Mouse (Mus musculus) CH12.LX (cell line): ENCODE measurements around the gene F2. TPM values are rescaled to one million over a fixed set of nuclear protein-coding genes. Genes with fewer than 3 reads are reported as not detected.

Source experiments
- DNase-seq: peaks from one replicate; pipeline ENCODE4 v3.0.0-alpha.2; 2013; ENCODE audit errors: extremely low read depth
- H3K27ac ChIP-seq: 2 replicates; pipeline ENCODE4 v1.5.1; 2012; ENCODE audit warnings: low read depth, mild to moderate bottlenecking, control low read depth, moderate library complexity; ENCODE audit not compliant: insufficient read depth
- H3K27me3 ChIP-seq: replicated peaks from 2 replicates; pipeline ENCODE3; 2012; ENCODE audit warnings: inconsistent platforms
- H3K36me3 ChIP-seq, 2 experiments: replicated peaks in 1 of 2; 2 replicates each; pipeline versions ENCODE3 to v1.6.1; 2012; ENCODE audit warnings: inconsistent platforms in 1 of 2, low read length in 1 of 2, mild to moderate bottlenecking in 1 of 2, mixed read lengths in 1 of 2, moderate library complexity in 1 of 2; ENCODE audit not compliant: control insufficient read depth in 1 of 2, insufficient read depth in 1 of 2
- H3K4me1 ChIP-seq, 2 experiments: 2 replicates each; pipeline ENCODE4 v1.6.1; 2012; ENCODE audit warnings: inconsistent platforms in 1 of 2, moderate library complexity in 1 of 2; ENCODE audit not compliant: insufficient read depth in 2 of 2, control insufficient read depth in 1 of 2
- H3K4me2 ChIP-seq: 2 replicates; pipeline ENCODE4 v1.6.1; 2012; ENCODE audit warnings: low read depth, mild to moderate bottlenecking, control low read depth; ENCODE audit not compliant: poor library complexity, insufficient read depth, severe bottlenecking
- H3K4me3 ChIP-seq, 3 experiments: fragments of 150-350 bp in 1 of 3; sonication (generic) in 1 of 3; replicated peaks in 1 of 3; 2 replicates each; pipeline versions ENCODE3 to v1.5.1; 2011 to 2012; ENCODE audit warnings: low read depth in 2 of 3, low read length in 2 of 3, mild to moderate bottlenecking in 2 of 3, moderate library complexity in 2 of 3, control low read depth in 1 of 3, improper control_type of control experiment in 1 of 3, inconsistent platforms in 1 of 3, mixed read lengths in 1 of 3; ENCODE audit not compliant: poor library complexity in 1 of 3
- H3K79me2 ChIP-seq: replicated peaks from 2 replicates; pipeline ENCODE4 v1.6.1; 2012; ENCODE audit warnings: mild to moderate bottlenecking, moderate library complexity; ENCODE audit not compliant: control insufficient read depth, poor library complexity, insufficient read depth, severe bottlenecking; ENCODE audit errors: extremely low read depth
- H3K9ac ChIP-seq: 2 replicates; pipeline ENCODE4 v1.6.1; 2012; ENCODE audit warnings: low read depth, mild to moderate bottlenecking, control low read depth, moderate library complexity; ENCODE audit not compliant: insufficient read depth
- H3K9me3 ChIP-seq: replicated peaks from 2 replicates; pipeline ENCODE3; 2012; ENCODE audit warnings: low read length, inconsistent platforms, mixed read lengths
- CHD2 ChIP-seq: IDR thresholded peaks from 2 replicates; pipeline ENCODE4 v1.6.1; 2011; ENCODE audit warnings: low read length, improper control_type of control experiment
- CTCF ChIP-seq, 2 experiments: IDR thresholded peaks in 1 of 2; conservative IDR thresholded peaks in 1 of 2; 2 replicates each; pipeline ENCODE4 v1.5.1; 2011 to 2012; ENCODE audit warnings: low read depth in 2 of 2, low read length in 2 of 2, improper control_type of control experiment in 1 of 2, inconsistent platforms in 1 of 2, mild to moderate bottlenecking in 1 of 2, moderate library complexity in 1 of 2
- E2F4 ChIP-seq: IDR thresholded peaks from 2 replicates; pipeline ENCODE4 v1.6.1; 2011; ENCODE audit warnings: low read depth, low read length, improper control_type of control experiment; ENCODE audit not compliant: insufficient replicate concordance
- EP300 ChIP-seq: IDR thresholded peaks from 2 replicates; pipeline ENCODE4 v1.6.1; 2011; ENCODE audit warnings: low read length, improper control_type of control experiment
- GABPA ChIP-seq: IDR thresholded peaks from 2 replicates; pipeline ENCODE4 v1.6.1; 2012; ENCODE audit warnings: low read depth, low read length, improper control_type of control experiment, inconsistent platforms; ENCODE audit not compliant: insufficient replicate concordance
- IRF4 ChIP-seq: IDR thresholded peaks from 2 replicates; pipeline ENCODE4 v1.6.1; 2014; ENCODE audit warnings: low read depth, mild to moderate bottlenecking, inconsistent platforms, low read length, improper control_type of control experiment
- KAT2A ChIP-seq: IDR thresholded peaks from 2 replicates; pipeline ENCODE4 v1.6.1; 2012; ENCODE audit warnings: low read length, improper control_type of control experiment, inconsistent platforms; ENCODE audit not compliant: insufficient replicate concordance
- MAFK ChIP-seq: IDR thresholded peaks from 2 replicates; pipeline ENCODE4 v1.6.1; 2011; ENCODE audit warnings: low read length, improper control_type of control experiment; ENCODE audit not compliant: insufficient replicate concordance
- MAX ChIP-seq: IDR thresholded peaks from 2 replicates; pipeline ENCODE4 v1.6.1; 2011; ENCODE audit warnings: low read length, improper control_type of control experiment
- MAZ ChIP-seq: IDR thresholded peaks from 2 replicates; pipeline ENCODE4 v1.6.1; 2012; ENCODE audit warnings: low read depth, mild to moderate bottlenecking, inconsistent platforms, low read length, improper control_type of control experiment, moderate library complexity
- MEF2A ChIP-seq: IDR thresholded peaks from 2 replicates; pipeline ENCODE4 v1.6.1; 2014; ENCODE audit warnings: low read depth, mild to moderate bottlenecking, inconsistent platforms, low read length, improper control_type of control experiment, borderline replicate concordance
- MXI1 ChIP-seq: IDR thresholded peaks from 2 replicates; pipeline ENCODE4 v1.6.1; 2011; ENCODE audit warnings: mild to moderate bottlenecking, low read depth, low read length, improper control_type of control experiment
- NRF1 ChIP-seq: IDR thresholded peaks from 2 replicates; pipeline ENCODE4 v1.6.1; 2014; ENCODE audit warnings: low read depth, mild to moderate bottlenecking, inconsistent platforms, low read length, improper control_type of control experiment, moderate library complexity
- POLR2AphosphoS2 ChIP-seq: IDR thresholded peaks from 2 replicates; pipeline ENCODE4 v1.6.1; 2011; ENCODE audit warnings: low read depth, low read length, improper control_type of control experiment
- SIN3A ChIP-seq: IDR thresholded peaks from 2 replicates; pipeline ENCODE4 v1.6.1; 2012; ENCODE audit warnings: low read length, improper control_type of control experiment, inconsistent platforms
- SMC3 ChIP-seq: IDR thresholded peaks from 2 replicates; pipeline ENCODE4 v1.6.1; 2011; ENCODE audit warnings: low read depth, low read length, improper control_type of control experiment
- TBP ChIP-seq: conservative IDR thresholded peaks from 2 replicates; pipeline ENCODE4 v1.6.1; 2011; ENCODE audit warnings: low read depth, low read length, improper control_type of control experiment
- USF1 ChIP-seq: IDR thresholded peaks from 2 replicates; pipeline ENCODE4 v1.6.1; 2014; ENCODE audit warnings: low read depth, mild to moderate bottlenecking, inconsistent platforms, low read length, improper control_type of control experiment
- ZKSCAN1 ChIP-seq: IDR thresholded peaks from 2 replicates; pipeline ENCODE4 v1.6.1; 2012; ENCODE audit warnings: low read depth, inconsistent platforms, low read length, improper control_type of control experiment, borderline replicate concordance
- ZMIZ1 ChIP-seq: IDR thresholded peaks from 2 replicates; pipeline ENCODE4 v1.6.1; 2012; ENCODE audit warnings: low read depth, mild to moderate bottlenecking, inconsistent platforms, low read length, improper control_type of control experiment
- dilution Hi-C: fragments of 300-500 bp; cut with MboI; formaldehyde crosslinking; loops from 2 replicates; pipeline ENCODE4 v1.14.3; 2020; ENCODE audit warnings: low sequenced_read_pairs; ENCODE audit not compliant: extremely low pct_unique_long_range_greater_than_20kb, extremely low pct_ligation_motif_present
- in situ Hi-C: fragments of 300-500 bp; cut with MboI; formaldehyde crosslinking; loops from 3 replicates; pipeline ENCODE4 v1.14.3; 2019; ENCODE audit warnings: low sequenced_read_pairs, low pct_ligation_motif_present, low pct_unique_long_range_greater_than_20kb, mixed read lengths
- polyA plus RNA-seq: library from polyadenylated mRNA; unstranded; fragments of >175 nt; gene quantifications from 2 replicates; pipeline ENCODE4 v1.2.1, GENCODE M21; 2012; ENCODE audit warnings: low read depth; ENCODE audit not compliant: insufficient read length
- total RNA-seq, 2 experiments: library from RNA; depleted of rRNA; stranded (reverse); fragments of 300-350 nt in 1 of 2; fragments of >200 nt in 1 of 2; gene quantifications; 2 replicates each; pipeline ENCODE4 v1.2.3; 2012 to 2014

Gene F2
- total and polyA plus RNA-seq, 3 experiments = 0.04 TPM; not detected in 2

- Histone ChIP-seq H3K27ac (no peak overlapping the region), H3K4me2 (no peak overlapping the region), H3K4me1 (peaks cover 0 to 15% of the 10 kb centered on the region in 2 experiments; a peak in 2 of 4 replicates), H3K27me3 (no peaks in the 10 kb centered on the region), H3K9ac (no peak overlapping the region), H3K36me3 (peaks cover 73 to 95% of the 10 kb centered on the region in 2 experiments)
- in situ Hi-C loops = no loop called here
- no peak for DNase-seq
- dilution Hi-C loops = no loop called here
- TF ChIP-seq E2F4 (no peak), EP300 (no peak), USF1 (no peak), GABPA (no peak), ZKSCAN1 (no peak), CTCF (conservative IDR thresholded peaks at IDR 0.05 in 1 of 2, IDR thresholded peaks at IDR 0.05 in 1 of 2; ENCODE audit: low read depth in 2 of 2, low read length in 2 of 2) (no peak), NRF1 (no peak), ZMIZ1 (no peak), KAT2A (no peak), MAX (no peak), TBP (no peak), MAFK (no peak), SMC3 (no peak), MEF2A (no peak), MAZ (no peak), POLR2AphosphoS2 (no peak), CHD2 (no peak), MXI1 (no peak), SIN3A (no peak), IRF4 (no peak)
- TF ChIP-seq, all 38 proteins: peak for 0
- H3K4me3 ChIP-seq = no peak overlapping the region
- H3K9me3 ChIP-seq = no peaks in the 10 kb centered on the region
- no peaks in the 10 kb centered on the region for H3K79me2 ChIP-seq
Measured at GRCm38 (mm10) chr2:91676420-91676819, 40.2 kb upstream of the F2 start.

GRCm38 (mm10) chr2:91674895-91675294, 38.7 kb upstream of the F2 start:
- DNase-seq = no peak
- no peaks in the 10 kb centered on the region for H3K79me2 ChIP-seq
- no peaks in the 10 kb centered on the region for H3K27me3 ChIP-seq
- H3K36me3 ChIP-seq = peaks cover 73 to 94% of the 10 kb centered on the region in 2 experiments
- in situ Hi-C loops (no loop called here), dilution Hi-C loops (no loop called here)
- H3K27ac ChIP-seq = no peak overlapping the region
- no peak overlapping the region for H3K4me2 ChIP-seq
- no peak for TF ChIP-seq ZKSCAN1
- H3K4me1 ChIP-seq = peaks cover 0 to 15% of the 10 kb centered on the region in 2 experiments; a peak in 2 of 4 replicates
- H3K9me3 ChIP-seq = no peaks in the 10 kb centered on the region
- no peak overlapping the region for H3K9ac ChIP-seq
- H3K4me3 ChIP-seq = no peak overlapping the region
